Mouse (Mus musculus): ENCODE measurements around the gene 4930438A08Rik.

GRCm38 (mm10) chr11:58301837-58302754 lies 27.5 kb downstream of the 4930438A08Rik start:
- no peak for TF ChIP-seq GATA1 (IDR thresholded peaks at IDR 0.05; ENCODE audit: borderline replicate concordance, low read length)
- 0 out of 2 replicates have a peak, but pooled peaks have one; percentile 18 for TF ChIP-seq CTCF (IDR thresholded peaks at IDR 0.05; ENCODE audit: low read depth, low read length)
- no peak for TF ChIP-seq TAL1 (conservative IDR thresholded peaks at IDR 0.05; ENCODE audit: low read depth, low read length)
